Mouse (Mus musculus) gastrocnemius, postnatal 4 days (tissue): ENCODE data around the gene Wasf1. TPM values are rescaled to one million over a fixed set of nuclear protein-coding genes. Genes with fewer than 3 reads are reported as not detected.
A peak's percentile ranks its signal among the peaks of the same experiment; 100 is the strongest.

Experiments
- DNase-seq, 2 experiments: peaks; one replicate each; pipeline ENCODE4 v3.0.0; 2021 to 2022; ENCODE audit warnings: low spot score in 2 of 2, mixed read lengths in 2 of 2
- total RNA-seq, 2 experiments: library from RNA; stranded (reverse); gene quantifications; 2 replicates each; pipeline ENCODE4 v1.2.3; 2021

Gene Wasf1
- total RNA-seq, 2 experiments from 2014 or later: 4.1 to 4.5 TPM

DNA sequence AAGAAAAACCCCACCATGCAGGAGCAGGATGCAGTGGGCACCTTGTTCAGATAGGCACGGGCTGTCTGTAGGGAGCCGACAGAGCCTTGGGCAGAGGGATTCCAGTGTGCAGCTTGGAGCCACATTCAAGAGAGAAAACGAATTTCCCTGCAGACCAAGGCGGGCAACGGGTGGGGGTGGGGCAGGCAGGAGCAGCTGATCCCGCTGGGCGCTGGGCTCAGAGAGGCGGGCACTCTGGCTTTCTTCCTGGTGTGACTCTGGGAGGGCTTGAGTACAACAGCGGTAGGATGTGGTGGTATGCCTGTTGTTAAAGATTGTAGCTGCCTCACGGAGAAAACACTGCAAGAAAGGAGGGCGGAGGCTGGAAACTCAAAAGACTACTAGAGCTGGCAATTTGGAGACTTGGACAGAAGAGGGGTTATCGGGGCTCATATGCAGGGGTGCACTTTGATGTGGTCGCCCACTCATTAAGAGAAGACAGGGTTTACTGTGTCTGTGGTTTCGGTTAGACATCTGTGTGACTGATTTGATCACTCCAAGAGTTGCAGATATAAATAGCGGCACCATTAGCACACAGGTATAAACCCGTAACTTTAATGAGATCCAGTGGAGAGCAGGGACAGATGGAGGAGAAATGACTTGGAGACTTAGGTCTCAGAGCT lies 86.2 kb downstream of the Wasf1 start:
- DNase-seq: no peak

DNA sequence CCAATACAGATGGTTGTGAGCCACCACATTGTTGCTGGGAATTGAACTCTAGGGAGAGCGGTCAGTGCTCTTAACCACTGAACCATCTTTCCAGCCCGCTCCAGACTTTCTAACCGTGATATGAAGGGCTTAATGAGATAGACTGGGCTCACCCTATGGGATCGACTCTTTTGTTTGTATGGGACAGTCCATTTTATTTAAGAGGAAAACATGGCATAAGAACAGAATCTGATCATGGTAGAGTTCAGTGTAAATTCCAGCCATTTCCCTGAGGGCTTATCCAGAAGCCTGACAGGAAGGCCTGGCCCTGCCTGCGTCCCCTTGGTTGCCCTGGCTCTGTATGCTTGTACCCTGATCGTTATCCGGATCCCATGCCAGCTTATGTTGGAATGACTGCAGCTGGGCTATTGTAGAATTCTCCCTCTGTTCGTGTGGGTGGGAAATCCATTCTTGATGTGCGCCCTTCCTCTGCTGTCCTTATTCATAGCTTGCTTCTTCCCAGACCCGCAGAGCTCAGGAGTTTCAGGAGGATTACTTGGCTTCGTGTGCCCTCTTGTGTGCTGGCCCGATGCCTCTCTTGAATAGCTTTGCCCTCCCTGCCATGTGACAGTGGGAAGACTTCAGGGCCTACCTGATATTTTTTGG lies 87.4 kb downstream of the Wasf1 start:
- no peak for DNase-seq

DNA sequence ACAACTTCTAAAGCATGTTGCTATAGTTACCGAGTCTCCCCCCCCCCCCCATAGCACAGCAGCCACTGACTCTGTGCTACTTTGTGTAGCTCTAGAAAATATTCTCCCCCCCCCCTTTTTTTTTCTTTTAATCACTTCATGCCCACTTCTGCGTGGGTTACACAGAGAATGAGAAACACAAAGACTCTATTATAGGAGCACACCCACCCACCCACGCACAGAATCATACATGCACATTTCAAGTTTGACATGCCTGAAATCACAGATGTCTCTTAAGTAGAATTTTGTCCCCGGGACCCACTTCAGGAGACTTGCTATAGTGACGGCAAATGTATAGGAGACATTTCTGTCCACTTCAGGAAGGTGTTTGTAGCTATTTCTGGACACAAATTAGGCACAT lies 88.0 kb downstream of the Wasf1 start:
- no peak for DNase-seq

DNA sequence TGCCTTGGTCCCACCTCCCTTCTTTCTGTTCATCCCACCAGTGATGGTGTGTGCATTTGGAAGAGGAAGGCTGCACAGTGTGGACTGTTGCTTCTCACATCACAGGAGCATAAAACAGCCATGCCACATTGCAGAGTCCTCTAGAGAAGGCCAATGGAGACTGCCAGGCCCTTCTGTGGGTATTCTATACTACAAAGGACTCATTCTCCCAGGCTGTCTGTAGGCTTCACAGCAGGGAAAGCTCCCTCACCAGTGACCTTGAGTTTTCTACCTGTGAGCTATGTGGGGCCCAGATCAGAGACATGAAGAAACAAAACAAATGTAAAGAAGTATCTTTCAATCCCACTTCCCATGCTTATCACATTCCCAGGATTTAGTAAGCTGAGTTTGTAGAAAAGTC lies 100.5 kb downstream of the Wasf1 start:
- DNase-seq: no peak

DNA sequence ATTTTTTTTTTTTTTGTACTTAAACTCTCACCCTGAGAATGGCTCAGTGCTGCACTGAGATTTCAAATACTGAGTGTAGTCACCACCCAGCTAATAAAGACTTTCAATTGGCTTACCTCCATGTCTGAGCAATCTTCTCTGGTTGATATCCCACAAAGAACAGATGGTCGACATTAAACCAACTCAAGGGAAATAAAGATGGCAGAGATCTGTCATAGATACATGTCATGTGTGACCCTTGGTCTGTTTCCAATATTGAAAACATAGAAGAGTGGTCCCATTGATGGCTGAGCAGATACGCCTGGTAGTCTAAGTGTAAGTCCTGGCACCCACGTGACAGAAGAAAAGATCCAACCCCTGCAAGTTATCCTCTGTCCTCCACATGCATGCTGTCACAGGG lies 101.3 kb downstream of the Wasf1 start:
- no peak for DNase-seq

DNA sequence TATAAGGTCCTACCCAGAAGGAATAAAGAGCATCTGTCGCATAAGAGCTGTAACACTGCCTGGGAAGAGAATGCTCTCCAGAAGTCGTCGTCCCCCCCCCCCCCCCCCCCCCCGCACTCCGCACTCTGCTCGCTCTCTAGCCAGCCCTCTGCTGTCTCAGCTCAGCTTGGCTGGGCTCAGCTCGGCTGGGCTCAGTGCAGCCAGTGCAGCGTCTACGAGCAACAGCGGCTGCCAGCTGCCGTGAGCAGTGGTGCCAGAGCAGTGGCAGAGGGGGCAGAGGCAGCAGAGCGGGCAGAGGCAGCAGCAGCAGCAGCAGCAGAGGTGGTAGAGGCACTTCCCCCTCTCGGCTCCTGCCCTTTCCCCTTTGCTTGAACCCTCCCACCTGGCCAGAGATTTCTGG lies 102.1 kb downstream of the Wasf1 start:
- peak; percentile 26 to 52 for DNase-seq

Other genes starting within 250 kb of the Wasf1 start
- 1 to 10 TPM; 1.1 to 1.3 TPM for gene Mettl24, start 200.2 kb upstream of the Wasf1 start, total RNA-seq
- gene Cdc40, start 164 bp upstream of the Wasf1 start, total RNA-seq: 10 to 100 TPM; 14.9 to 18.0 TPM
- not detected for gene Gpr6, start 188.8 kb downstream of the Wasf1 start, total RNA-seq